Mouse (Mus musculus): ENCODE data around the gene Nell2. TPM values are rescaled to one million over a fixed set of nuclear protein-coding genes. Genes with fewer than 3 reads are reported as not detected.
A peak's percentile ranks its signal among the peaks of the same experiment; 100 is the strongest.
"Not testable (repeated sequence)": the region's sequence is repeated elsewhere in the genome, so short reads cannot be mapped to it uniquely, and the experiment has no call there.

The Nell2 gene
- polyA plus RNA-seq, 1 experiment from 2014 or later: 95.2 TPM

- WGBS: under 1% methylated on average over 27 of the region's 27 CpGs
- H3K27me3 ChIP-seq: peaks cover 8% of the 10 kb centered on the region
- H3K36me3 ChIP-seq: no peaks in the 10 kb centered on the region
- peaks cover 12% of the 10 kb centered on the region; the same call in 1 of the 2 replicates for H3K4me1 ChIP-seq
- H3K4me2 ChIP-seq (replicated peaks): peak overlapping the region; percentile 73
- H3K9ac ChIP-seq (replicated peaks): peak overlapping the region; percentile 82
- peak overlapping the region; percentile 88 for H3K27ac ChIP-seq (replicated peaks)
- no peaks in the 10 kb centered on the region for H3K9me3 ChIP-seq
- H3K4me3 ChIP-seq: peak overlapping the region; percentile 75
- peak; percentile 35 for ATAC-seq (ENCODE audit: low FRiP score, low read depth)
These were observed 1.5 kb downstream of the Nell2 start for GRCm38 (mm10) chr15:95526626-95527411.

- H3K4me1 ChIP-seq: peaks cover 12% of the 10 kb centered on the region; the same call in 1 of the 2 replicates
- no peak for ATAC-seq (ENCODE audit: low FRiP score, low read depth)
- no peaks in the 10 kb centered on the region for H3K36me3 ChIP-seq
- no peaks in the 10 kb centered on the region for H3K9me3 ChIP-seq
- peak overlapping the region; percentile 75 for H3K4me3 ChIP-seq
- H3K9ac ChIP-seq (replicated peaks): no peak overlapping the region
- peak overlapping the region; percentile 73 for H3K4me2 ChIP-seq (replicated peaks)
- H3K27ac ChIP-seq (replicated peaks): no peak overlapping the region
- 6% methylated on average over 5 of the region's 5 CpGs for whole genome bisulfite sequencing
- peaks cover 8% of the 10 kb centered on the region for H3K27me3 ChIP-seq
These were observed 2.4 kb downstream of the Nell2 start for GRCm38 (mm10) chr15:95525997-95526396.

GRCm38 (mm10) chr15:95518204-95518603, 10.2 kb downstream of the Nell2 start:
- Histone ChIP-seq H3K4me2 (replicated peaks) (no peak overlapping the region), H3K4me1 (no peaks in the 10 kb centered on the region), H3K27me3 (no peaks in the 10 kb centered on the region), H3K4me3 (no peak overlapping the region), H3K36me3 (no peaks in the 10 kb centered on the region), H3K9ac (replicated peaks) (no peak overlapping the region), H3K27ac (replicated peaks) (no peak overlapping the region), H3K9me3 (no peaks in the 10 kb centered on the region)
- ATAC-seq (ENCODE audit: low FRiP score, low read depth): no peak
- 77% methylated on average over 3 of the region's 3 CpGs for WGBS

- H3K4me1 ChIP-seq; H3K4me3 ChIP-seq; H3K4me2 ChIP-seq (replicated peaks); H3K27ac ChIP-seq (replicated peaks); H3K27me3 ChIP-seq; H3K9me3 ChIP-seq; H3K36me3 ChIP-seq; H3K9ac ChIP-seq (replicated peaks); ATAC-seq (ENCODE audit: low FRiP score, low read depth): not testable (repeated sequence)
- 84% methylated on average over 2 of the region's 2 CpGs for WGBS
These were observed 15.1 kb downstream of the Nell2 start for GRCm38 (mm10) chr15:95513306-95513705.

- ATAC-seq (ENCODE audit: low FRiP score, low read depth): no peak
- H3K9me3 ChIP-seq: no peaks in the 10 kb centered on the region
- no peaks in the 10 kb centered on the region for H3K36me3 ChIP-seq
- no peak overlapping the region for H3K4me3 ChIP-seq
- no peak overlapping the region for H3K9ac ChIP-seq (replicated peaks)
- H3K4me1 ChIP-seq: no peaks in the 10 kb centered on the region
- WGBS: 91% methylated on average over 4 of the region's 4 CpGs
- no peak overlapping the region for H3K4me2 ChIP-seq (replicated peaks)
- H3K27ac ChIP-seq (replicated peaks): no peak overlapping the region
- H3K27me3 ChIP-seq: no peaks in the 10 kb centered on the region
These were observed 32.7 kb downstream of the Nell2 start for GRCm38 (mm10) chr15:95495666-95496065.

- no peaks in the 10 kb centered on the region for H3K36me3 ChIP-seq
- H3K4me1 ChIP-seq: no peaks in the 10 kb centered on the region
- no peak overlapping the region for H3K27ac ChIP-seq (replicated peaks)
- H3K9ac ChIP-seq (replicated peaks): no peak overlapping the region
- 93% methylated on average over 8 of the region's 8 CpGs for WGBS
- no peak overlapping the region for H3K4me2 ChIP-seq (replicated peaks)
- H3K4me3 ChIP-seq: no peak overlapping the region
- no peaks in the 10 kb centered on the region for H3K9me3 ChIP-seq
- H3K27me3 ChIP-seq: no peaks in the 10 kb centered on the region
- ATAC-seq (ENCODE audit: low FRiP score, low read depth): no peak
These were observed 33.2 kb downstream of the Nell2 start for GRCm38 (mm10) chr15:95495193-95495592.

GRCm38 (mm10) chr15:95492201-95492600, 36.2 kb downstream of the Nell2 start:
- Histone ChIP-seq H3K27me3 (no peaks in the 10 kb centered on the region), H3K9me3 (no peaks in the 10 kb centered on the region), H3K36me3 (no peaks in the 10 kb centered on the region), H3K27ac (replicated peaks) (no peak overlapping the region), H3K4me1 (no peaks in the 10 kb centered on the region), H3K4me2 (replicated peaks) (no peak overlapping the region), H3K9ac (replicated peaks) (no peak overlapping the region), H3K4me3 (no peak overlapping the region)
- no peak for ATAC-seq (ENCODE audit: low FRiP score, low read depth)
- WGBS: 82% methylated on average over 5 of the region's 5 CpGs

- Histone ChIP-seq H3K27ac (replicated peaks) (no peak overlapping the region), H3K27me3 (no peaks in the 10 kb centered on the region), H3K4me3 (no peak overlapping the region), H3K4me1 (0 out of 2 replicates have a peak, but pooled peaks cover 4% of the 10 kb centered on the region), H3K36me3 (no peaks in the 10 kb centered on the region), H3K9me3 (no peaks in the 10 kb centered on the region), H3K4me2 (replicated peaks) (no peak overlapping the region), H3K9ac (replicated peaks) (no peak overlapping the region)
- ATAC-seq (ENCODE audit: low FRiP score, low read depth): no peak
- WGBS: 70% methylated on average over 4 of the region's 4 CpGs
These were observed 39.2 kb downstream of the Nell2 start for GRCm38 (mm10) chr15:95489174-95489573.

- 87% methylated on average over 5 of the region's 5 CpGs for WGBS
- no peak overlapping the region for H3K9ac ChIP-seq (replicated peaks)
- no peak overlapping the region for H3K27ac ChIP-seq (replicated peaks)
- no peak overlapping the region for H3K4me3 ChIP-seq
- ATAC-seq (ENCODE audit: low FRiP score, low read depth): no peak
- 0 out of 2 replicates have a peak, but pooled peaks cover 4% of the 10 kb centered on the region for H3K4me1 ChIP-seq
- no peaks in the 10 kb centered on the region for H3K36me3 ChIP-seq
- H3K27me3 ChIP-seq: no peaks in the 10 kb centered on the region
- no peak overlapping the region for H3K4me2 ChIP-seq (replicated peaks)
- no peaks in the 10 kb centered on the region for H3K9me3 ChIP-seq
These were observed 40.4 kb downstream of the Nell2 start for GRCm38 (mm10) chr15:95487961-95488360.

GRCm38 (mm10) chr15:95482002-95482401, 46.4 kb downstream of the Nell2 start:
- no peak for ATAC-seq (ENCODE audit: low FRiP score, low read depth)
- no peaks in the 10 kb centered on the region for H3K36me3 ChIP-seq
- WGBS: 67% methylated on average over 9 of the region's 9 CpGs
- no peak overlapping the region for H3K9ac ChIP-seq (replicated peaks)
- H3K4me2 ChIP-seq (replicated peaks): no peak overlapping the region
- H3K4me1 ChIP-seq: 0 out of 2 replicates have a peak, but pooled peaks cover 4% of the 10 kb centered on the region
- no peak overlapping the region for H3K4me3 ChIP-seq
- H3K9me3 ChIP-seq: no peaks in the 10 kb centered on the region
- no peaks in the 10 kb centered on the region for H3K27me3 ChIP-seq
- no peak overlapping the region for H3K27ac ChIP-seq (replicated peaks)

- no peaks in the 10 kb centered on the region for H3K36me3 ChIP-seq
- H3K9ac ChIP-seq (replicated peaks): no peak overlapping the region
- H3K27me3 ChIP-seq: no peaks in the 10 kb centered on the region
- 0 out of 2 replicates have a peak, but pooled peaks cover 4% of the 10 kb centered on the region for H3K4me1 ChIP-seq
- no peak overlapping the region for H3K4me2 ChIP-seq (replicated peaks)
- 88% methylated on average over 4 of the region's 4 CpGs for WGBS
- no peaks in the 10 kb centered on the region for H3K9me3 ChIP-seq
- ATAC-seq (ENCODE audit: low FRiP score, low read depth): no peak
- H3K4me3 ChIP-seq: no peak overlapping the region
- H3K27ac ChIP-seq (replicated peaks): no peak overlapping the region
These were observed 46.8 kb downstream of the Nell2 start for GRCm38 (mm10) chr15:95481585-95481984.

GRCm38 (mm10) chr15:95476440-95476839, 51.9 kb downstream of the Nell2 start:
- H3K27ac ChIP-seq (replicated peaks): no peak overlapping the region
- 87% methylated on average over 3 of the region's 3 CpGs for WGBS
- no peaks in the 10 kb centered on the region for H3K27me3 ChIP-seq
- no peak overlapping the region for H3K9ac ChIP-seq (replicated peaks)
- no peak overlapping the region for H3K4me3 ChIP-seq
- no peaks in the 10 kb centered on the region for H3K4me1 ChIP-seq
- H3K9me3 ChIP-seq: no peaks in the 10 kb centered on the region
- H3K4me2 ChIP-seq (replicated peaks): no peak overlapping the region
- peaks cover 7% of the 10 kb centered on the region for H3K36me3 ChIP-seq
- no peak for ATAC-seq (ENCODE audit: low FRiP score, low read depth)

All from midbrain, embryonic 12.5 days (tissue).